Mouse (Mus musculus) thymus, adult 18-20 months (tissue): ENCODE data around the gene Ctnnbl1.

Source experiments
- DNase-seq, 2 experiments: peaks; one replicate each; pipeline ENCODE4 v3.0.0; 2022; ENCODE audit warnings: mixed read lengths in 2 of 2

Ctnnbl1 gene

DNA sequence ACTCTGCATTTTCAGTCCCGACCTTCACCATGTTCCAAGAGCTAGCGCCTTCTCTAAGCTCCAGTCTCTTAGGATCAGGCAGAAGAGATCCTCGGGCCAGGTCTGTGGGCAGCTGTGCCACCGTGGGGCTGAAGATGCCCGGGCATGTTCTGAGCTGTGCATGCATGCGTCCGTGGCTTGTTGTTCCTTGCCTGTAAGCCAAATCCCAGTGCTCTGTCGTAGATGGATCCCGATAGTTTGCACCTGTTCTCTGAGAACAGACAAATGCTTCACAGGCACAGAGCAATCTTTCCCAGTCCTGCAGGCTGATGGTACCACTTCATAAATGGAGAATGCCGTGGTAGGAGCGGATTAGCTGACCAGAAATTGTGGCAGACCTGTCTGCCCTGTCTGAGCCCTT, 87.0 kb downstream of the Ctnnbl1 start:
- DNase-seq: no peak

DNA sequence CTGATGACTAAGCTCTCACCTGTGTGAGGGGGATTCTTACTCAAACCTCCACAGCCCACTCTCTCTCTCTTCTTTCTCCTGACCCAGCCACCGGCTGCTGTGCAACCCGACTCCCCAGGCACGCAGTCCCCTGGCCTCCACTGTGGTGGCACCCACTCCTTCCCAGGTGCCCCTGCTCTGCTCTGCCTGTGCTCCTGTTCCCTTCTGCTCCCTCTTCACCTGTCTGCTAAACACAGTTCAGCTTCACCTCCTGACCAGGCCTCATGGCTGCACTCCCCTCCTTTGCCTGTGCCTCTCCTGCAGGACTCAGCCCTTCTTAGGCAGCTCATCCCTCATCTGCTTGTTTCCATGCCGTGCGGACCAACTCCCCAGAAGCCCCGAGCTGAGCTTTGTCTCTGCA, 92.9 kb downstream of the Ctnnbl1 start:
- no peak for DNase-seq

DNA sequence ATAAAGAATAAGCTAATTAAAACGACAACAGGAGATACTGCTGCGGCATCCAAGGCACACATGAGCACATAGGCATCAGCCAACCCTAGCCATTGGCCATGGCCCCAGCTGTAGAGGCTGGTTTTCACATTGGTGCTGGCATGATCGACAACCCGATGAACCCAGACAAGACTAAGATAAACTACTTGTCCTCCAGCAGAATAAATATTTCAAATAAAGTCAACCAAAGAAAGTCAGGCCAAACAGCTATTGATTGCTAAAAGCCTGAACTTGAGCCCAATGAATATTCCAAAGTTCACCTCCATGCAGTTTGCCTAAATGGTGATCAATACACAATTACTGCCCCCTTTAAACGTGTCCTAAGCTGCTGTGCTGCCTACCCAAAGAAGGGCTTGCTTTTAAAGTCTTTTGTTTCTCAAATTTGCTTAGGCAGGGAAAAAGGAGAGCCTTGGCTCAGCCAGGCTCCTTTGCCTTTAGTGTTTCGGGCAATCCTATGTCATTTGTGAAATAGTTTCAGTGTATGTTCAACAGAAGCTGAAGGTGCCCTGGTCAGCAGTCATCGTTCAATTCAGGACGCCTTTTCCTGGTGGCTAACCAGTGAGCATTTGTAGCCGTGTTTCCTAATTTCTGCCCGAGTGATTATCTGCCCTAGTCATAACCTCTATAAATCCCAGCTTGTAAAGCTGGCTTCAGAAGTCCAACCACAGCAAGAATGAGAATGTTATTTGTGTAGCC, 93.6 kb downstream of the Ctnnbl1 start:
- DNase-seq: no peak

DNA sequence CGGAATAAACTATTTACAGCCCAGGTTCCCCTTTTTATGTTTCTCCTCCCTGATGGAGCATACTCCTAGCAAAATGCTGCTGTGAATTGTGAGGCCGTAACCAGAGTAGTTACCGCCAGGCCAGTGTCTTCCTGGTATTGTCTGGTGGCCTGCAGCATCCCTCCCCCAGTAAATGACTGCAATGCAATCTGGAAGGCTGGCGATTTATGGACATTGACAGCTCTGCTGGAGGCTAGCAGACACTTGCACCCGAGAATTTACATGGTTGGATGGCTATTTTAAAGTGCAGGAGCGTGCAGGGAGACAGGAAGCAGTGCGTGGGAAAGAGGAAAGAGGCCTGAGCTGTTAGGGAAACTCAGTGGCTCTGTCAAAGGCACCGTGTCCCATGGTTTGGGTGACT, 99.8 kb downstream of the Ctnnbl1 start:
- no peak for DNase-seq

DNA sequence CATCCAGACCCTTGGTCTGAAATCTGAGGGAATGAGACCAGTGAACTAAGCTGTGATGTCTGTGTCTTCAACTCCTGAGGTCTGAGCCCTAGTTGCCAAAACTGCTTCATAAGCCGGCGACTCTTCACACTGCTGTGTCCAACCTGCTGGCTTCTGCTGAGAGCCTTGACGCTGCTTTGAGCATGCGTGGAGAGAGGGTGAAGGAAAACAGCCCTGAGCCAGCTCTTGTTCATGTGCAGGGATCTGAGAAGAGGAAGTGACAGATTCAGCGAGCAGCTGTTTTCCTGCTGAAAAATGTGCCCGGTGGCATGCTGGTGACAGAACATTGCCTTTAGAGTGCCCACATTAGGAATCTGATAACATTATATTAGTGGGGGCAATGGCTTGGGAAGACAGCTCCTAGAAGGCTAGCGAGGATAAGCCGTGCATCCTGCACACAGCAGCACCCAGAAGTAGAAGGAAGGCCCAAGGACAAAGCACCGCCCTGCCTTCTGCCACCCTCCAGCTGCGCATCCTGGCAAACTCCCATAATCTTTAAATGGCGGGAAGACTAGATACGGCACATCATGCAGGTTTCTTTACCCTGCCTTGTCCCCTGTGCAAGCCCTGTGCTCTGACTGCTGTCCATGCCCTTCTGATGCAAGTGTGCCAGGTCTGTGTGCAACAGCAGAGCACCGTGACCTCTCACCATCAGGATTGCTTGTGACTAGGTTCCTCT, 101.2 kb downstream of the Ctnnbl1 start:
- DNase-seq: no peak

DNA sequence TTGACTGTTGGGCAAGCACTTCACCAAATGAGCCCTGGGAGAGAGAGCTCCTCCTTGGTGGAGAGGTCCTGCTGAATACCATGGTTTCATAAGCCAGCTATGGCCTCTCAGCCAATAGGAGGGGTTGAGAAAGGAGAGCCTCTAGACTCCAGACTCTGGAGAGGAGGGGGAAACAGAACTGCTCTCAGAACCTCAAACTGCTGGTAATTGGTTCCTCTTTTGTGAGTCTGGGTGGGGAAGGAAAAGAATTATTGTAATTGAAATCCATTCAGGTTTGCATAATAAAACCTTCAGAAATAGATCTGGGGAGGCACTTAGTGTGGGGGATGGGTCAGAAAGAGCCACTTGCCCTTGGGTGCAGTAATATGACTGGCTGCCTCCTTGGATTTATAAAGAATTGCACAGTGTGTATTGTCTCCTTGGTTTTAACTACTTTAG, 103.5 kb downstream of the Ctnnbl1 start:
- DNase-seq: no peak

DNA sequence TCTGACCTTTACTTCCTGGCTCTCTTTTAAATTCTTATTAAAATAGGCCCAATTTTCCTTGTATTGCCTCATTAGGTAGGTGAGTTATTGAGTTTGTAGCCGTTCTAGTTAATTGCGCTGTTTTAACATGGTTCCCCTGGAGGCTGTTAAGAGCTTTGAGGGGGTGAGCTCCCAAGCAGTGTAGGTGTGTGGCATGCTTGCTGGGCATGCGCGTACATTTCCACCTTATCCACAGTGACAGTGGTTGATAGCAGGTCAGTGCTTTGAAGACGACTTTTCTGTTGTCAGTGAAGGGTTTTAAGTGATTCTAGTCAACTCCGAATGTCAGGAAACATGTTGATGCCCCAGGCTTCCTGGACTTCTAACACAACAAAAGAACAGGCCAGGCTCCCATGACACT, 103.9 kb downstream of the Ctnnbl1 start:
- DNase-seq: no peak

DNA sequence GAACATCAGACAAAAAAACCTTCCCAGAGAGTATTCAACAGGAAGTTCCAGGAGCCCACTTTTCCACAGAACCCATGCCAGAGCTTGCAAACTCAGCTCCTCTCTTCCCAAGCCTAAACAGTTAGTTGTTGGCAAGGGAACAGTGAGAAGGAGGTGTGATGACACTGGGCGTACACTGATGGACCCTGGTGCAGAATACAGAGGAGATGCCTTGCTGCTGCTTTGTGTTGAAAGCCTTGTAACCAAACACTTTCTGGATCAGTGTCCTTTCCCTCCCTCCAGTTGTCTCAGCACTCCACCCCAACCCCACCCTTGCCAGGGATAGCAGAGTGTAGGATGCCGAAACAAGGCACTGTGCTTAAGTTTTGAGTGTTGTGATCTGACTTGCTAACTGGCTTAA, 107.5 kb downstream of the Ctnnbl1 start:
- no peak for DNase-seq

DNA sequence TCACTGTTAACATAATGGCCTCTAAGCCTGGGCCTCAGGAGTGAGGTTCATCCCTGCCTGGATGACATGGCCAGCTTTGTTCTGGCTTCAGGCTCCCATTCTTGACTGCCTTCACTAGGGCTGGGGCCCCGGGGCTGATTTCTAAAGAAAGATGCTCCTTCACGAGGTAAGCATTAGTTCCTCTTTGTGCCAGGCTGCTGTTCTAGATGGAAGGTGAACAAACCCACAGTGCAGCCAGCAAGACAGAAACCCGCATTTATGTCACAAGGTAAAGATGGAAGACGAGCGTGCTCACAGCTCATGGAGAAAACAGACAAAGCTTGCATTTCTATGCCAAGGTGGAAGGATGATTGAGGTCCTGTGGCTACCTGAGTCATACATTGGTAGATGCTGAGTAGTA, 108.6 kb downstream of the Ctnnbl1 start:
- DNase-seq: no peak

DNA sequence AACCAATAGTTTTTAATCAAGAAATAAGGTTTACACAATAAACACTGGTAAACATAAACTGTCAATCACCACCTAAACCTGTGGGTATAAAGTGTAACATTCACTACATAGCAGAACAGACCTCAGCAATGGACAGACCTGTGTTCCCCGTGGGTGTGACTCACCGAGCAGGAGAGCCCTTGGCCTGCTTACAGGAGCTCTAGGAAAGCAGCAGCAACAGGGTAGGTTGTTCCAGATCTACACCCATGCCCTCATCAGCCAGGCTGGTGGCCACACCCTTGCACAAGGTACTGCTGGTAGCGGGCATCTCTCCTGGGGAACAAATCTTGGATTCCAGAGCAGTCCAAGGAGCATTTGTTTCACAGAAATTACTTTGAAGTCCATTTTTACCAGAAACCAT, 115.9 kb downstream of the Ctnnbl1 start:
- no peak for DNase-seq

DNA sequence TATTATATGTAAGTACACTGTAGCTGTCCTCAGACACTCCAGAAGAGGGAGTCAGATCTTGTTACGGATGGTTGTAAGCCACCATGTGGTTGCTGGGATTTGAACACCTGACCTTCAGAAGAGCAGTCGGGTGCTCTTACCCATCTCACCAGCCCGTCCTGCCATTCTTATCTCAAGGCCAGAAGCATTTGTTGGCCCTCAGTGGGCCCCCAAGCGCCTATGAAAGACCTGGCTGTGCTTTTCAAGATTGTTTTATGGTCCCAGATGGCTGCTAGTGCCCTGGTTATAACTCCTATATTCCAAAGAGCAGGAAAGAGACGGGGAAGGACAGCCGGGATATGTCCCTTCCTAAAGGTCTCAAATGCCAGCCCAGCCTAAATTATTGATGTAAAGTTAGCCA, 118.6 kb downstream of the Ctnnbl1 start:
- no peak for DNase-seq

DNA sequence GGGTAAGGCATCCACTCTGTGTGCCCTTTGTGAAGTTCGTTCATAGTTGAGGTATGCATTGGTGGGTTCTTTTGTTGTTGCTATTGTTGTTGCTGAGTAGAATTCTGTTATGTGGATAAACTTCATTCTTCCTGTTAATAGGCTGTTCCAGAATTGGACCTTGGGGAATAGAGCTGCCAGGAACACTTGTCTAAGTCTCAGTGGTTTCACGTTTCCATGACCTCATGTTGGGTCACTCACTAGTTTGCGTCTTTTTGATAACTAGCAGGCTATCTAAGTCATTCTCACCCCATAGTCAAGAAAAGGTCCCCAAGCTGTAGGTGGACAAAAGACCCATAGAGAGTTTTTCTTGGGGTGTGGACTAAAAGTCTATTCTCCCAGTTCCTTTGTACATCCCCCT, 120.3 kb downstream of the Ctnnbl1 start:
- DNase-seq: no peak

DNA sequence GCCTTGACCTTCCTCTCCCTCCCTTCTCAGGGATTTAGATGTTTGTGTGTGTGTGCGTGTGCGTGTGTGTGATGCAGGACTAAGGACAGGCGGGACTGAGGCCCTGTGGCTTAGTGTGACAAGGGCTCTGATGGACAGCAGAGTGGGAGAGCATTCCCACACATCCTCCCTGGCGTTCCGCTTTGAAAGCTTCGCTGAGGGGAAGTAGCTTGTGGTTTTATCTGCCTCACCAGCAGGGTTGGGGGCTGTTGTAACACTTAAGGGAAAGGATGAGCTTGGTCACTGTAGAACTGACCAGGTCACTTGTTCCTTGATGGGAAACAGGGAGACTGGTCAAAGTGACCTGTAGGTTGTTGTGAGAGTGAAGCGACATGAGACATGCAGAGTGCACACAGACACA, 121.1 kb downstream of the Ctnnbl1 start:
- DNase-seq: no peak

DNA sequence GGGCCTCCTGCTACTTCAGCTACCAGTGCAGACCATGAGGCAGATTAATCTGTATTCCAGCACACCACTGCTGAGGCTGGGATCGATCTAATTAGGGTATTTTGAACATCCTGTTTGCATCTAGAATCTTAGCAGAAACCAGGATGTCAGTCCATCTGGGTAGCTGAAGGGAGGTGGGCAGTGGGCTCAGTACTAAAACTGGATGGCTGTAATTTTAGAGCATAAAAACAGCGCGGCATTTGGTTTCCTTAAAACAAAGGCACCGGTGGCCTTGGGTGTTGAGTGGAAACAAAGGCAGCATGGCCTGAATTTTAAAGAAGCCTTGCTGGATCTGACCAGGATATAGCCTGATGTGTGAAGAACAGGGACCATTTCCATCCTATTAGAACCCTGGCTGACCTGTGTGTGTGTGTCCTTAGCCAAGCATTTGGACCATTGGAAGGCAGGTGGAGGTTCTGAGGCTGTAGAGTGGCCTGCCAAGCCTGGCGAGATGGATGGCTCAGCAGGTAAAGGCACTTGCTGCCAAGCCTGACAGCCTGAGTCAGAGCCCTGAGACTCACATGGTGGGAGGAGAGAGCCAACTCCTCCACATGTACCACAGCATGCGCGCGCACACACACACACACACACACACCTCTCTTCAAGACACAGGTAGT, 122.0 kb downstream of the Ctnnbl1 start:
- DNase-seq: no peak

DNA sequence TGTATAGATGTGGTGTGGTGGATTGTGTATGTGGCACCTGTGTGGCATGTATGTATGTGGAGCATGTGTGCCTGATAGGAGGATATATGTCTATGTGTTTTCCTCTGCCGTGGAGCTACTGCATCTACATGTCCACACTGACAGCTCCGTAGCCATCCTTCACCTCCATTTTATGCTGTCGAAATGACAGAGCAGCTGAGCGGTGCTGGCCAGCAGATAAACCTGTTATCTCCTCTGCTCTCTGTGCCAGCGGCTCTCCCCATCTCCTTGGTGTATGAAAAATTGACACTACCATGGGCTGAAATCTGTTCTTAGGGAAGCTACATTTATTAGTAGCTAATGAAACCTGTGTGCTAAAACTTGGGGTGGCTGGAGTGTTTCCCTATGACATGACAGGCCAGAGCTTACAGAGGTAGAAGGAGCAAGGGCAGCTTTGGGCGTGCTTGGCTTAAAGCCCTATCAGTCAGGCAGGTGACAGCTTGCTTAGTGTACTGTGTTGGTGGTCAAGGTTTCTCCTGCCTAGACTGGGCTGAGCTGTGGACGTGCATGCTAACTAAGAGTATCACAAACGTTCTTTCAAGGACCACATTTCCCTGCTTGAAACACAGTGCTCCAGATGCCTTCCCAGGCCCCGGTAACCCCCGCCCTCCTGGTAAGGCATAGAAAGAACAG, 124.2 kb downstream of the Ctnnbl1 start:
- DNase-seq: no peak

DNA sequence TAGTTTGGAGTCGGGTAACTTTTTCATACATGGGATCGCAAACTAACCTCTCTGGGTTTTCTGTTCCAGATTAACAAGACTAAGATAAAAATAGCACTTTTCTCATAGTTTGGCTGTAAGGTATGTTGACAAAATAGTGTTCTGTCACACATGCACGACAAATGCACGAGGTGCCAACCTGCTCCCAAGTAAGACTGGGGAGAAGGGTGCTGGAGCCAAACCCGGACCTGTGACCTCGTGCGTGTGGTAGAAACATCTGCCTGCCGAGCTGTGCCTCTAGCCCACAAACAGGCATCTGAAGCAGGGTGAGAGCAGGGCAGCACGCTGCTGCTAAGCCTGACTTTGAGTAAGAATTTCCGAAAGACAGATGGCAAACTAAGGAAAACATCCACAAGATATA, 125.1 kb downstream of the Ctnnbl1 start:
- no peak for DNase-seq

DNA sequence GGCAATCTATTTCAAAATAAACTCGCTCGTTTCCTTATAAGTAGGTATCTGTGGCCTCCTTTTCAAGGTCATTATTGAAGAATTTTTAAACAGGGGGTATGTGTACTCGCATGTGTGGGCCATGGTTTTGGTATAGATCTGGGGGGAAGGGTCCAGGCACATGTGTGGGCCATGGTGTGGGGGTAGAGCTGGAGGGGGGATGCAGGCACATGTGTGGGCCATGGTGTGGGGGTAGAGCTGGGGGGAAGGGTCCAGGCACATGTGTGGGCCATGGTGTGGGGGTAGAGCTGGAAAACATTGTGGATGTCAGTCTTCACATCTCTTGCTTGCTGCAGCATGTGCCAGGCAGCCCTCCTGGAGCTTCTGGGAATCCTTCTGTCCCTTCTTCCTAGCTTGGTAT, 129.9 kb downstream of the Ctnnbl1 start:
- no peak for DNase-seq

DNA sequence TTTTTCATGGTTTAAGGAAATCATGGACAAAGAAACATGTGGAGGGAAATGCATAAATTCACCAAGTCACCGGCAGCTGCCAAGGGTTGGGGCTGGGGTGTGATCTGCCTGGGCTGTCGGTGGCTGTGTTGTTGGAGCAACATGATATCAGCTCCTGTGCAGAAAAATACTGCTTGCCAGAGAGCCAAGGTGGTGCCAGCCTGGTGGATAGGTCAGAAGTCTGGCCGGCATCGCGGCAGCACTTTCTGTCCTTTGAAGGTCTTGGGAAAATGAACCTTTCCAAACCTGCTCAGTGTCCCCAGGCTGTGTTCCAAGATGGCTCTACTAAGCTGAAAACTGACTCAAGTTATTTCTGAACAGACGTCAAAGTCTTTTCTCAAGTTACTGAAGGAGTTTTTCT, 133.0 kb downstream of the Ctnnbl1 start:
- DNase-seq: no peak

DNA sequence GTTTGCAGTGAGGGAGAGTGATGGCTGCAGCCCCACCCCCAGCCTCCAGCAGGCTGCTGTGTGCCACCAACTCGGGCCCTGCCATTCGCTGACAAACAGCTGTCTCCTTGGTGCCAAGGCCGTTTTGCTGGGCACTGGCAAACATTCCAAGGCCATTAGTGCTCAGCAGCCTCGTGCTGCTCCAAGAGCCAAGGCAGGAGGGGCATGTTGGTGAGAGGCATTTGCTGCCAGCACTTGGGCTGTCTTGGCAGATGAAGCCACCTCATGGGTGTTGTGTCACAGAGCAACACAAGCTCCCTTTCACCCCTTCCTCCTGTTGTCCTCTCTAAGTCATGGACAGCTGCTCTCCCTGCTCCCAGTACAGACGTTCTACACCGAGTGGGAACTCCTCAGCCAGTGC, 136.0 kb downstream of the Ctnnbl1 start:
- DNase-seq: peak in 1 of 2 experiments; percentile 5

DNA sequence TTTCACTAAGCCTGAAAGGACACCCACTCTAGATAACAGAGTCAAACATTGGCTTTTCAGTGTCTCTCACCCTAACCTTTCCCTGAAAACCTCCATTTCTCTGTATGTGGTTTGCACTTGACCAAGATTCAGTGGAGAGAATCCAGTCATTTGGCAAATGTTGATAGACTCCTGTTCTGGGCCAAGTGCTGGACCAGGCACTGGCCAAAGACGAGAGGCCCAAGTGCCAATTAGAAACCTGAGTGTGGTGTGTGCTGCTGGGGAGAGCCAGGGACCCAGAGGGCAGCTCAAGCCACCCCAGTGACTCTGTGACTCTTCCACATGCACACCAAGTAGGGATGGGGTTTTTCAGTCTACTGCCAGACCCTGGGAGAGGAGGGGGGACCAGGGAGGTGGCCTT, 136.5 kb downstream of the Ctnnbl1 start:
- no peak for DNase-seq

DNA sequence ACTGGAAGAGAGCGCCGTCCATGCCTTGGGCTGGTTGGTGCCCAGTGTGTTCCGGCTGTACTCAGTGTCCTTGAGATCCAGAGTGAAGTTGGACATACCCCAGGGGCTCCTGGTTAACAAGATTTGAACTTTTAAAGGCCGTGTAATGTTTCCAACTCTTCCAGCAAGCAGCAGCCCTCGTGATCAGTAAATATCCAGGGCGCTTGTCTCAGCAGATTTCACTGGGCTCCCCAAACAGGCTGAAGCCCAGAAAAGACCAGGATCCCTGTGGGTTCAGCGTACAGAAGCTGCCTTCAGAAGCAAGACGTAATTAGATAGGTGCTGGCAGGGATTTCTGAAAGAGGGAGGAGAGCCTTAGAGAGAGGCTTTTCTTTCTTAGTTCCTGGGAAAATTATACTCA, 137.9 kb downstream of the Ctnnbl1 start:
- DNase-seq: no peak

DNA sequence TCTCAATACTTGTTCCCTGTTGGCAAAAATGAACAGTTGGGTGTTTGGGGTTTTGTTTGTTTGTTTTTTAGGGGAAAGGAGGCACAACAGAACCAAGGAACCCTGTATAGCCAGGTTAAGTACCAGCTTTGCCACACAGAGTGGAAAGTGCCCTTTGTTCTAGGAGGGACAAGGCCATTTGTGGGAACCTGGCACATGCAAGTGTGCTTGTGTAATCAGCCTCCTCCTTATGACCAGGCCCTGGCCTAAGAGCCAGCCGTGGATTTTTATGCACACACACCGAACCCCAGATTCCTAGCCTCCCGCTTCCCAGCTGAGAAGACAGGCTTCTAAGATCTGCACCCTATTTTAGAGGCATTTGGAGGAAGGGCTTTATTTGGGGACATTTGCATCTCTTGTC, 140.2 kb downstream of the Ctnnbl1 start:
- DNase-seq: no peak

DNA sequence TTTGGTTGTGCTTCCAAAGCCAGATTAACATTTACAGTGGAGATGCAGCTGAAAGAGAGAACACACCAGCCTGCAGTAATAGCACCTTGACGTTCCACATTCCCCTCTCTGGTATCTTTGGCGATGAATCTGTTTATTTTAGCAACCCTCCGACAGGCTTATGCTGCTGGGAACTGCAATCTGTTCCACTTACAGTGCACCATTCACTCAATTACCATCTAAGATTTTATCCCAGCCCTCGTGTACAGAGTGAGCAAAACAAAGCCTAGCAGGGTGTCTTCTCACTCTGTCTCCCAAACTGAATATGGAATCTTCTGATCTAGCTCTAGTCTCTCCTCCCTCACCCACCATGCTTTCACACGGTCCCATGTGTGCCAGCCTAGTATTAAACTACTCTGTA, 140.8 kb downstream of the Ctnnbl1 start:
- no peak for DNase-seq

DNA sequence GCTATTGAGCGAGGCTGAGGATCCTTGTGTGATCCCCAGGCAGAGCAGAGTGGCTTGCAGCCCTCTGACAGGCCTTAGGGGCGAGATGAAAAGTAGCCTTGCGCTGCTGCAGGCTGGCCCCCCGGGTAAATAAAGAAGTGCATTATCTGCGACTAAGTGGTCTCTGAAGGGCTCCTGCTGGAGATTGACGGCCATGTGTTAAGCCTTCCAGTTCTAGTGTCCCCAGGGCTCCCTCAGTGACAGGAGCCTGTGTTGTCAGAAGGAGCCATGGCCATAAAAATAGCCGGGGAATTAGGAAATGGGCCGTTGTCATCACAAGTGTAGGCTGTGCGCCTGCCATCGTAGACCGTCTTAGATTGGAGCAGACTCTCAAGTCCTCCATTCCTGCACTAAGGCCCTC, 144.7 kb downstream of the Ctnnbl1 start:
- DNase-seq: no peak
